Mouse (Mus musculus): ENCODE data around the gene Kirrel.
"Not testable (repeated sequence)": the region's sequence is repeated elsewhere in the genome, so short reads cannot be mapped to it uniquely, and the experiment has no call there.

Kirrel gene

DNA sequence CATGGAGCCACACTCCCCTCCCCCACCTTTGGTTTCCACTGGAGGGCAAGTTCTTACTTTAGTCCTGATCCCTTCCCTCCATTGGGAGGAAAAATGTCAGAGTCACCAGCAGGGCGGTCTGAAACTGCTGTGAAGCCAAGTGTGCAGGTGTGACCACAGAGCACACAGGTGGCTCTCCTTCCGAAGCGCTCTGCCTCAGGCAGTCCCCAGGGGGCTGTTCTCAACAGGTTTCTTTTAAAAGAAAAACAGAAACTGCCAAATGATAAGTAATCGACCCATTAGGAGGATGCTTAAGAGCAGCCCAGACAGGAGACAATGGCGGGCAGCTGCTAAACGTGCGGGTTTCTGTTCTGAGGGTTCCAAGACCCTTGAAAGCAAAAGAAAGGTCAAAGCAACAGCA lies 37.8 kb downstream of the Kirrel start:
- no peak for DNase-seq (ENCODE audit: low spot score in 2 of 2)

DNA sequence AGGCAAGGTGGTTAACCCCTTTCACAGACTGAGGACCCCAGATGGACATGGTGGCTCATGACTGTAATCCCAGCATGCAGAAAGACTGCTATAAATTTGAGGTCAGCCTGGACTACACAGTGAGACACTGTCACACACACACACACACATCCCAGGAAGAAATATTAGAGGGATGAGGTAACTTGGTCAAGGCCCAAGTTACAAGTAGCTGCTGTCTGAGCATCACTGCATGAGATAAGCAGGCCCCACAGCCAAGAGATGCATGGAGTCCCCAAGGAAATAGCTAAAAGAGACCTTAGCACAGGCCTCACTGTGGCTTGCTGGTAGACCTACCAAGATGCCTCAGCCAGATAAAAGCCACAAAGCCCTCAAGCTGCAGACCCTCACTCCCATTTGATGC lies 39.6 kb downstream of the Kirrel start:
- no peak for DNase-seq (ENCODE audit: low spot score in 2 of 2)

DNA sequence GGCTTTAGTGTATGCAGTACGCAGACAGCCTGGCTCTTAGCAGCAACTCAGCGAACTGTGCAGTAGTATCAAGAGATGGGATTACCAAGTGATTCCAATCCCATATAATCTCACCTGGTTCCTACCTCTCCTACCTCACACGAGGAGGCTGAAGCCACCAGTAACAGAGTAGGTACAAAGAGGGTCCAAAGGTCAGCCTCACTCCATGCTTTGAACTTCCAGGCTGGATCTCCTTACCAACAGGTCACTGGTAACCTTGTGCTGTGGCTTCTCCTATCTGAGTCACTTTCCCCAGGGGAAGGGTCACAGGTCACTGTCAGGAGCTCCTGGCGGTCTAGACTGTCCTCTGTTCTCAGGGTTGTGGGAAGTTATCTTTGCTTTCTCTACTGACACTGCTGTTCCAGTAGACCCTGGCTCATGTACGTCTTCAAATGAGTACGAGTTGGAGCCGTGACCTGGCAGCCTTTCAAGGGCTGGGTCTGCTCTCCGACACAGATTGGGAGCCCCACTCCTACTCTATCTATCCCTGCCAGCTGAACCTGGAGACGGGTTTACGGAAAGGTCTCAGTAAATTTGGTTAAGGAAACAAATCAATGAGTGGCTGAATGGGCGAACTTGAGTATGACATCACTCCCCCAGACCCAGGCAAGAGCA lies 42.7 kb downstream of the Kirrel start:
- DNase-seq (ENCODE audit: low spot score in 2 of 2), result no peak

DNA sequence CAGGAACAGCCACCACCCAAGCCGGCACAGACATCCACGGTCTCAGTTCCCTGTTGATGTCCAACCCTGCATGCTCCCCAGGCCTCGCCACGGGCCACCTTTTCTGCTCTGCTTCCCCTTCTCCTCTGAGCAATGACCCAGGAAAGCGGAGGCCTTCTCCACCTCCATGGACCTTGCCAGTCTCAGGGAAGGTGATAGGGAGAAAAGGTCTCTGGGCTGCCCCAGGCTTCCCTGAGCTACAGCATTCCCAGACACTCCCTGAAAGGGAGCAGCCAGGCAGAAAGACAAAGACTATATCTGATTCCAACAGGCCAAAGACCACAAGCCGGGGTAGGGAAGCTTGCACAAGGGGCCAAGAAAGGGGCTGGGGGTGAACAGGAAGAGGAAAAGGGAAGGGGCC lies 43.6 kb downstream of the Kirrel start:
- no peak for DNase-seq (ENCODE audit: low spot score in 2 of 2)

DNA sequence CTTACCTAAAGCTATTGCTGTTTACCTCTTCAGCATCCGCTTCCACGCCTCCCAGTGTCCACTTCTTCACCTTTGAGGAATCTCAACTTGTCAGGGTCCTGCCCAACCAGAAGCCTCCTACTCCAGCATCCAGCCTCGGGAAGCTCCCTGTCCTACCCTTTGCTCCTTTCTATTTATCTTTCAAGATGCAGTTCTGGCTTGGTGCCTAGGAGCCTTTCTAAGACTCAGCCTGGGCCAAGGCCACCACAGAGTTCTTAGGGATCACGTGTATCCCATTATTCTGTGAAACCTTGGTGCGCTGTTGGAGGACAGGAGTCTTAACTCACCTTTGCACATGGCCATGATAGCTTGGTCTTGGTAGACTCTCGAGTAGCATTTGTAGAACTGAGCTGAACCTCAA lies 50.8 kb downstream of the Kirrel start:
- no peak for DNase-seq (ENCODE audit: low spot score in 2 of 2)

DNA sequence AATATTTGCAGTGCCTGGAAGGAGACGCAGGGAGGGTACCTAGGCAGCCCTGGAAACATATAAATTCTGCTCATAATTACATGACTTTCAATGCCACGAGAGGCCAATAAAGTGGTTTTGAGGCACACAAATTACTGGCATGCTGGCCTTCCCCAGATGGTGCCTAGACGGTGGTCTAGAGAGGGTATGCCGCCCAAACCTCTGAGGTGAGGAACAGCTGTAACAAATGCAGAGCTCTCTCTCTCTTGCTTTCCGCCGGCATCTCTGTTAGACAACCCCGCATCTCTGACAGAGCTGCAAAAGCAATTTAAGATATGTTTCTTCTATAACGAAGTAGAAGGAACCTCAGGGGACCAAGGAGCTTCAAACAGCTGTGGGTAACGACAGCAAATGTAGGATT lies 56.3 kb downstream of the Kirrel start:
- DNase-seq (ENCODE audit: low spot score in 2 of 2), result no peak

DNA sequence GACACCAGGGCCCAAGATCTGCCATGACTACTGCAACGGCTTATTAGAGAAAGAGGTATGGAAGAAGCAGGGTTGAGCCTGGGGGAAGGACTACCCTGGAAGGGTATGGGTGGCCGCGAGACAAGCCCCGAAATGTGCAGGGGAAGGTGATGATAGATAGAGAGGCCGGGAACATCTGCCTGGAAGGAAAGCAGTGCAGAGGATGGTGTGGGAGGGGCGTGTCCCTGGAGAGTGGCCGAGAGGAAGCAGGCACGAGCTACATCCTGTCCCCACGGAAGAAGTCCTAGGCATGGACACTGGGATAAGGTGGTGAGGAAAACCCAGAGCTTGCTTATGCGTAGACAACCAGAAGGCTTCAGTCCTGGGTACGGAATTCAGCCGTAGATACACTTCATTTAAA lies 56.9 kb downstream of the Kirrel start:
- DNase-seq (ENCODE audit: low spot score in 2 of 2), result no peak

DNA sequence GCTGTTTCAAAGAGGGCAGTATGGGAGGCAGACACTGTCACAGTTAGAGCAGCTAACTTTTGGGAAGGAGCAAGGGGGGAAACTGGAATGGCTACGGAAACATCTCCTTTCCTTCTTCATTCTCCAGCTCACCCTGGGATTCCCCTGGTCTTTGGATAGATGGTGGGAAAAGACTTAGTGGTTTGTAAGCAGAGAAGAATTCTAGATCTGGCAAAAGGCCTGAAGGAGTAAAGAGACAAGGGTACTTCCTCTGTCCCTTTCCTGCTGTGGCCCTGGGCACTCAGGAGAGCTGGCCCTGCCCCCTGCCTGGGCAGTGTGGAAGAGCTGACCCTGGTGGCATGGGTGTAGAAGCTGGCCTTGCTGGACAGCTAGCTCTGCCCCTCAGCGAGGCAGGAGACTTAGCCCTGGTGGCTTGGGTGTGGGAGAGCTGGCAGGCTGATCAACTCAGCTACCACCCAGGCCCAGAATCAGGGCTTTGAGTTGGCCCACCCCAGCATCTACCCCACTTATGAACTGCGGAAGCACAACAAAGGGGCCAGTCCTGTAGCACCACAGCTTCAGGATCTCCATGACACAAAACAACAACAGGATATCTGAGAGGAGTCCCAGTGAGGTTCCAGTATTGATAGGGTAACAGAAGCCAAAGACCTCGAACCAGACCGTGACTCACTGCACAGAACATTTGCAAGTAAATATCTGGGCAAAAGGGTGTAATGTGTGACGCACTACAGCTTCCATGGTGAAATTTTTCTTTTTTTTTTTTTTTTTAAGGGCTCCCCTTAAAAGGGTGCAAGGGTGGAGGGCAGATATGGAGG lies 58.6 kb downstream of the Kirrel start:
- no peak for DNase-seq (ENCODE audit: low spot score in 2 of 2)

DNA sequence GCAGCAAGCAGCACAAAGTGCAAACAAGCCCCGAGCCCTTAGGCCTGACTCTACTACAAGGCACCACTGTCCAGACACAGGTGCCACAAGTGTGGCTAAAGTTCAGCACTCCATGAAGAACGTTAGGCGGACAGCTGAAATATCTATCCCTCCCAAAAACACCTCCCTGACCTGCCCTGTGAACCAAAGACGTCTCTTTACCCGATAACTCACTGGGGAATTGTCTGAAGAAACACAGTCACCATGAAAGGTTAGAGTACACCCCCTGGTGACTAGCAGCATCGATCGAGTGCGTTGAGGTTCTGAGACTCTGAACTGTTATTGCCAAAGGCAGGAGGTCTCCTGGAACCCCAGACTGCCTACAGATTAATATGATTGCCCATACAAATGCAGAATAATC lies 59.3 kb downstream of the Kirrel start:
- no peak for DNase-seq (ENCODE audit: low spot score in 2 of 2)

DNA sequence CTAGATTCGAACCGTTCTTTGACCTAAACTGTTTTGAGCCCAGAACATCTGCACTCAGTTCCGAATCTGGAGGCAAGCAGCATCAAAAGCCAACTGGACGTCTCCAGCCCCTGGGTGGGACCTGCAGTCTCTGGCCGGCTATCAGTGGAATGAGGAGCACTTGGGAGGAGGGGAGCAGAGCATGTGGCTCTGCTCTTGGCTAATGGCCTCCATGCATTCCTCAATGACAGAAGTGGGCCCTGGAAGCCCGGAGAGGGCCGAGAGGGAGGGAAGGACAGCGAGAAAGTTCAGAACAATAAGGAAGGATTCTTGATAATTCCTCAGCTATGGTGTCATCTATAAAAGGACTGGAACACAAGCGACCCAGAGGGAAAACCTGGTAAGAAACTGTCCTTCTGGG lies 59.7 kb downstream of the Kirrel start:
- DNase-seq (ENCODE audit: low spot score in 2 of 2), result peak; percentile 65 to 74

DNA sequence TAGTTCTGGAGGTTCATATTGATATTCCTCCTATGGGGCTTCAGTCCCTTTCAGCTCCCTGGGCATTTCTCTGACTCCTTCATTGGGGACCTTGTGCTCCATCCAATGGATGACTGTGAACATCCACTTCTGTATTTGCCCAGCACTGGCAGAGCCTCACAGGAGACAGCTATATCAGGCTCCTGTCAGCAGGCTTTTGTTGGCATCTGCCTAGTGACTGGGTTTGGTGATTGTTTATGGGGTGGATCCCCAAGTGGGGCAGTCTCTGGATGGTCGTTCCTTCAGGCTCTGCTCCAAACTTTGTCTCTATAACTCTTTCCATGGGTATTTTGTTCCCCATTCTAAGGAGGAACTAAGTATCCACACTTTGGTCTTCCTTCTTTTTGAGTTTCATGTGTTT lies 60.7 kb downstream of the Kirrel start:
- DNase-seq (ENCODE audit: low spot score in 2 of 2), result not testable (repeated sequence)

DNA sequence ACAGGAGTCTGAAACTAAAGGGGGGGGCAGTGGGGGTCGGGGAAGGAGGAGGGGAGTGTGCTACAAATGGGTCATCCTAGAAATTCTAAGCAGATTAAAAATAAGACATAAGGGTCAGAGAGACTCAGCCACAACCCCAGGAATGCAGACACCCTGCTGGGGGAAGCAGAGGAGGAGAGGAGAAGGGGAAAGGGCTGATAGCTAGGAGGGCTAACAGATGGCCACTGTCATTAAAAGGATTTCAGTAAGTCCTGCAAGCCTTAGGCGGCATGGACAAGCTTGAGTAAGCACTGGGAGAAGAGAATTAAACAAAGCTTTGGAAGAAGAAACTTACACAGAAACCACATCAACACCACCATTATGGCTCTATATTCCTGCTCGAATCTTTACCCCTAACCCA lies 62.3 kb downstream of the Kirrel start:
- DNase-seq (ENCODE audit: low spot score in 2 of 2), result no peak

DNA sequence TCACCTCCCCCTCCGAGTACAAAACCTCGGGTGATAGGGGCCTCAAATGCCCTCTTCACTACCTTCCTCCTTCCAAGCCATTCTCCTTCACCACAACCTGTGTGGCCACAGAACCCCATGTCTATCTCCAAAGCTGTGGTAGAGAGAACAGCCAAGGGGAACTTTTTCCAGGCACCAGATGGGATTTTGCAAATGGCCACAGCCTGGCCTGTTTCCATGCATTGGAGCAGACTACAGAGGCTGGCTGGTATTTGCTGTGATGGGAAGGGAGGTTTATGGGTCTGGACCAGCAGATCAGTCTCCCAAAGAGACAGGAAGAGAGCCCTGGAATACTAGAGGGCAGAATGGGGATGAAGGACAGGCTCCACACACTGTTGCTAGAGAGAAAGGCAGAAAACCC lies 69.7 kb downstream of the Kirrel start:
- DNase-seq (ENCODE audit: low spot score in 2 of 2), result no peak

DNA sequence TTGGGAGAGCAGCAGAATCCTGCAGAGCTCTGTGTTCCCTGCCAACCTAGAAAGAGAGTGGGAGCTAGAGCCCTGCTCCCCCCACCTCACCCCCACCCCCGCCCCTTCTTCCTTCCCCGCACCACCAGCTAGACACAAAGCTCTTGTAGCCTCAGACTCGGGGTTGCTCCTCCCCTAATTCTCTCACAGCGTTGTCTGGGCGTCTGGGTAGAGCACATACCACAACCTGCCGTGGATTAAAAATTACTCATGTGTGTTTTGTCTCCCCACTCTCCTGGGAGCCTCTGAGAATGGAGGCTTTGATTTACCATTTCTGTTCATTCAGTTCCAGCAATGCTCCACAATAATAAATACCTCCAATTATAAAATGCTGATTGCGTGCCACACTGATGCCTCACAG lies 72.2 kb downstream of the Kirrel start:
- no peak for DNase-seq (ENCODE audit: low spot score in 2 of 2)

DNA sequence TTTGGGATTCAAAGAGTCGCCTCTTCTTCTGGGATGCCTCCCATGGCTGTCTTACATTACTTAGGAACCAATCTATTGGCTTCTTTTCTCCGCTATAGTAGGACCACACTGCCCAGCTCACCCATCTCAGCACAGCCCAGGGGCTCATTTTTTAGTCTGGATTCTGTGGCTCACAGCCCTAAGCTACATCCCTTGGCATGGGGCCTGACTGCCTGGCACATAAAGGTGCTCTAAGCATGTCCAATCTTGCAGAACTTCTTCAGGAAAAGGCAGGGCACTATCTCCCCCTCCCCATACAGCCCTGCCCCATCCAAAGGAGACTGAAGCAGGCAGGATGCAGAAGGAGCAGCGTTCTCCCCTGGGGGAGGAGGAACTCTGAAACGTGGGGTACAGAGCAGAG lies 73.6 kb downstream of the Kirrel start:
- no peak for DNase-seq (ENCODE audit: low spot score in 2 of 2)

DNA sequence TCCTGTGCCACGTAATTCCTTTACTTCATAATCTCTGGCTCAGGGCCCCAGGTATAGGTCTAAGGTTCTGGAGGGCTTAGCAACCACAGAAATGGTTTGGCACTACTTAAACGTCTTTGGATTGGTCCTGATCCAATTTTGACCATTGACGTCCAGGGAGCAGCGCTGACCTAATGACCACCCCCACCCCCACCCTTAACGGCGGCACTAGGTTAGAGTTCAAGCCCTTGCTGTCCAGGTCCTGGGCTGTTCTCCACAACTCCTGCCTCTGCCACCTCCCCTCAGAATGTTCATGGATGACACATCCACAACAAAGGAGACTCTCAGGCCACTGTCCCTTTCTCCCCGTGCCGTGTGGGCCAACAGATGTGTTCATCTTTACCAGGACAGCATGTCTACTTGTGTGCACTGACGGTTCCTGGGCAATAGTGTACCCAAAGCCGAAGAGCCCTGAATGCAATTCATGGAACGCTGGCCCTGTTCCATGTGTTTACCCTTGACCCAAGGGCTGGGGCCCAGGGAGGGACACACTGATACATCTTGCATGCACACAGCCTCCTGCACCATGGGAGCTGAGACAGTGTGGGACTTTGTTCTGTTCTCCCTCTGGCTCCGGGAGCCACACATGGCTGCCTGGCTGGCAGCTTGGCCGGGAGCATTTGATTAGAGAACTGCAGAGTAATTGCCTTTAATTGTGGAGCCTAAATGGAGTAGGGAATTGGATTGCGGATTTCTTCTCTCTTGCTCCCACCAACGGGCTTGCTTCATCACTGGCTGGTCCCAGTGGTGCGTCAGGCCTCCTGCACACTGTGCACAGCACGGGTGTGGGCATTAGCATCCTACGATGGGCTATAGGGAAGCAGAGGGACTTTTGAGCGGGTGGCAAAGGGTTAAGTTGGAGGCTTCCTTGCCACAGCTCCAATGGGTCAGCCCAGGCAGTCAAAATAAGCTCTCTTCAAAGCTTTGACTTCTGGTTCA lies 76.3 kb downstream of the Kirrel start:
- no peak for DNase-seq (ENCODE audit: low spot score in 2 of 2)

DNA sequence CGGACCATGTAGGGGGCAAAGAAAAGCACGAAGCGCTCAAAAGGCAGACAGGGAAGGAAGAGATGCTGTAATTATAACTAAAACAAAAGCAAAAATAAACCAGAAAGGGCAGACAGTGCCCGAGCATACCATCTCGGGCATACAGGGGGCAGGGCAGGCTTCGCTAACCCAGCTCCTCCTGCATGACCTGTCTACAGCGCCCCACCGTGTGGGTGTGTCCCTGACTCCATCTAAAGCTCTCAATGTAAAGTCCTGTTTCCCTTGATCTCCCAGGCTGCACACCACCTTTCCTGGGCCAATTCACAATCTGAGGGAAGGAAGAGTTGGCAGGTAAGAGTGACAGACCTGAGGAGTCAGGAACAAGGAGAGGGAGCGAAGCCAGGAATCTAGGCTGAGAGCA lies 77.3 kb downstream of the Kirrel start:
- DNase-seq (ENCODE audit: low spot score in 2 of 2), result no peak

DNA sequence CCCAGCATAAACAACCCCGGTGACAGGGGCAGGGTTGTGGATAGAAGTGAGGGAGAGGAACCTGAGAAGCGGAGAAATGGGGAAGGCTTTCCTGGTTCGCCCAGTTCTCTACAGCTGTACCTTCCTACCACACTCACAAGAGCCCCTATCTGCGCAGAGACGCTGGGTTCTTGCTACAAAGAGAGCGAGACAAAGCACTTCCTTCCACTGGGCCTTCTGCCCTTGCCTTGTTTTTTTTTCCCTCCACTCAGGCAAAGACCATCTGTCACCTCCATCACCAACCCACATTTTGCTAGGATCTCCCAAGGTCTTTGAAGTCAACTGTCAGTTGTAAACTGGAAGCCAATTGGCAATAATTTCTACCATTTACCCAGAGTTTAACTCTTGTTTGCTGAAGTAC lies 80.8 kb downstream of the Kirrel start:
- no peak for DNase-seq (ENCODE audit: low spot score in 2 of 2)

DNA sequence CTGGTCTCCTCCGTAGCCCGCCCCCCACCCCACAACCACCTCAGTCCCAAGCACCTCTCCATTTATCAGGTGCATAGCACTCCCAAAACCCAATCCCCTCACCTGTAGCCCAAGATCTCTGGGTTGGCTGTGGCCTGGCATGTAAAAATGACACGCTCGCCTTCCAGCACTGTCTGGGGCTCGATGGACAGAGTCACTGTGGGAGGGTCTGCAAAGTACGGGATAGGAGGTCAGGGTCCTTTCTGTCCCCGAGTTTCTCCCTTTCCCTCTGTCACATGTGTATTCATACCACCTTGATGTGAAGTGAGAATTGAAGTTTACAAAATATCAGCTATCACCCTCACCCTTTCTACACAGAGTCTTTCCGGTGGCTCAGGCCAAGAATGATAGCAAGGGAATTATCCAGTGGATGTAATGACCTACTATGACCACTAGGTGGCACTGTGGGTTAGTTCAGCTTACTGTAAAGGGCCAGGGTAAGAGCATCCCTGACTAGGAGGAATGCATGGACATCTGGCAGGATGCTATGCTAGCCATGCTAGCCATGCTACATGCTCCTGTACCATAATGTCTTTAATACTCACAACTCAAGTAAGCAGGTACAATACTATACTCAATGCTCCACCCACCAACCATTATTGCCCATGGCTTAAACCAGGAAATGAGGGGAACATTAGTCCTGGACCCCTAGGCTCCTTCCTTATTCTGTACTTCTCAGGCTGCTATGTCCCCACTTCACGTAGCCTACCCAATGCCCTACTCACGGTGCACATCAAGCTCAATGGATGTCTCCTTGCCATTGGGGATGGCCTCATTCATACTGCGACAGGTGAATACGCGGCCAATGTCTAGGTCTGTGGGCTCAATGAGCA lies 84.6 kb downstream of the Kirrel start:
- DNase-seq (ENCODE audit: low spot score in 2 of 2), result no peak

DNA sequence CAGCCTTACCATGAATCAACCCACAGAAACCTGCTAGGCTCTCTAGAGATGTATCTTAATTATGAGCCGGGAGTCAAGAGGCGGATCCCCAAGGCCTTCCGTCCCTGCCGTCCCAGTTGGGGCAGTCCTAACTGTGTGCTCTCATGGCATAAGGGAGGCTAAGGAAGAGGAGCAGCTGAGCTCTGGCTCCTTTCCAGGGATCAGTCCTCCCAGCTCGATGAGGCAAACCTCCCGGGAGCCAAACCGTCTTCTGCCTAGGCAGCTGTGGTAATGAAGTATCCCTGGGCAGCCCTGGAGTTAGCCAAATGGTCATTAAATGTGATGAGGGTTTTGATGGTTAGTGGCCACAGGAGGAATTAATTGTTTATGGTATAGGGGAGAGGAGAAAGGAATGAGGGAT lies 87.4 kb downstream of the Kirrel start:
- DNase-seq (ENCODE audit: low spot score in 2 of 2), result no peak

DNA sequence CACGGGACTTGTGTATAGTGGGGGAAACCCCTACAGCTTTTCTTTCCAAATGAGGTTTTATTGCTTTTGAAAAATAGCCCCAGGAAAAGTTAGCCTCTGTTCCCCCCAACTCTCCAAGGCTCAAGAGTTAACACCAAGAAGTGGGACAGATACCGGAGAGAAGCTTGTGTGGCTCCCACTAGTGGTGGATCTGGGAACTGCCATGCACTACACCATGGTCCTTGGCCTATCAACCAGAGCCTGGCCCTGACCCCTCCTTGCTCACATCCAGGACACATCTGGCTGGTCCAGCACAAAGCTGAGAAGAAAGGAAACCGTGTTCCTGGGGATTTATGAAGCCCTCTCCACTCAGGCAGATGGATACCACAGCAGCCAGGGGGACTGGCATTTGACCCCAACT lies 92.3 kb downstream of the Kirrel start:
- peak in 1 of 2 experiments; percentile 81 for DNase-seq (ENCODE audit: low spot score in 2 of 2)

Data from urinary bladder, postnatal 4 days (tissue).